Mouse (Mus musculus) T-helper 1 cell (primary cell): ENCODE results near the gene Spint3.
"Not testable (repeated sequence)": the region's sequence is repeated elsewhere in the genome, so short reads cannot be mapped to it uniquely, and the experiment has no call there.

ENCODE experiments used
- in situ Hi-C: fragments of 300-600 bp; cut with MboI, MseI; formaldehyde crosslinking; loops from one replicate; pipeline ENCODE4 v1.15.1; 2025; ENCODE audit warnings: high pct_unique_total_duplicates

Gene Spint3

GRCm38 (mm10) chr2:164573359-164573758, at the start of gene Spint3:
Spint3 (minus strand) TSS chr2:164573459.
- in situ Hi-C loops = not testable (repeated sequence)

GRCm38 (mm10) chr2:164621775-164622174, 48.5 kb upstream of the Spint3 start:
- in situ Hi-C loops = no loop called here

GRCm38 (mm10) chr2:164619050-164619449, 45.8 kb upstream of the Spint3 start:
- in situ Hi-C loops = loop anchor here (5.0 kb wide), 1 partner anchor 37 kb away; no protein-coding TSS in a partner anchor

GRCm38 (mm10) chr2:164615386-164615785, 42.1 kb upstream of the Spint3 start:
- in situ Hi-C loops = loop anchor here (5.0 kb wide), 1 partner anchor 33 kb away; no protein-coding TSS in a partner anchor

- in situ Hi-C loops = not testable (repeated sequence)
Observed at GRCm38 (mm10) chr2:164613471-164613870, 40.2 kb upstream of the Spint3 start, which contains the start of the genes Wfdc6b and Wfdc8. Wfdc6b (plus strand) TSS chr2:164613522. Wfdc8 (minus strand) TSS chr2:164613626.

- in situ Hi-C loops = no loop called here
Observed at GRCm38 (mm10) chr2:164608781-164609180, 35.5 kb upstream of the Spint3 start.

GRCm38 (mm10) chr2:164604411-164604810, 31.2 kb upstream of the Spint3 start:
- in situ Hi-C loops = no loop called here

- in situ Hi-C loops = no loop called here
Observed at GRCm38 (mm10) chr2:164603482-164603881, 30.2 kb upstream of the Spint3 start.

- in situ Hi-C loops = no loop called here
Observed at GRCm38 (mm10) chr2:164600179-164600578, 26.9 kb upstream of the Spint3 start.

GRCm38 (mm10) chr2:164593494-164593893, 20.2 kb upstream of the Spint3 start, which contains the start of gene Eppin:
Eppin (minus strand) TSS chr2:164593594.
- in situ Hi-C loops = no loop called here

- in situ Hi-C loops = no loop called here
Observed at GRCm38 (mm10) chr2:164592014-164592413, 18.8 kb upstream of the Spint3 start.

GRCm38 (mm10) chr2:164585025-164585725, 11.9 kb upstream of the Spint3 start, which contains the start of gene Wfdc6a:
Wfdc6a (minus strand) TSS chr2:164585447.
- in situ Hi-C loops = not testable (repeated sequence)

- in situ Hi-C loops = no loop called here
Observed at GRCm38 (mm10) chr2:164567460-164567859, 5.8 kb downstream of the Spint3 start.

- in situ Hi-C loops = no loop called here
Observed at GRCm38 (mm10) chr2:164566997-164567396, 6.3 kb downstream of the Spint3 start.

- in situ Hi-C loops = no loop called here
Observed at GRCm38 (mm10) chr2:164564346-164564745, 8.9 kb downstream of the Spint3 start.

GRCm38 (mm10) chr2:164563339-164564038, 9.8 kb downstream of the Spint3 start:
- in situ Hi-C loops = no loop called here

- in situ Hi-C loops = no loop called here
Observed at GRCm38 (mm10) chr2:164562391-164563188, 10.7 kb downstream of the Spint3 start, which contains the start of gene Wfdc2. Wfdc2 (plus strand) TSS chr2:164562413.

GRCm38 (mm10) chr2:164560106-164560505, 13.2 kb downstream of the Spint3 start:
- in situ Hi-C loops = no loop called here

GRCm38 (mm10) chr2:164558991-164559645, 14.1 kb downstream of the Spint3 start:
- in situ Hi-C loops = no loop called here

- in situ Hi-C loops = no loop called here
Observed at GRCm38 (mm10) chr2:164558426-164558825, 14.8 kb downstream of the Spint3 start.

- in situ Hi-C loops = no loop called here
Observed at GRCm38 (mm10) chr2:164551502-164551901, 21.8 kb downstream of the Spint3 start.
